Mouse (Mus musculus) intestine, embryonic 15.5 days (tissue): Measurements from ENCODE around the gene Asap3. TPM values are rescaled to one million over a fixed set of nuclear protein-coding genes. Genes with fewer than 3 reads are reported as not detected.

ENCODE experiments used
- ATAC-seq: fragments of 200-750 bp; cut with Nextera tagmentation; 2 replicates; pipeline ENCODE4 v1.8.0; 2017; ENCODE audit warnings: moderate TSS enrichment, moderate library complexity
- H3K27ac ChIP-seq: fragments of 300-500 bp; sonication (generic); 2 replicates; pipeline ENCODE4 v1.5.1; 2015; ENCODE audit warnings: mild to moderate bottlenecking, inconsistent platforms
- H3K27me3 ChIP-seq: fragments of 300-500 bp; sonication (generic); replicated peaks from 2 replicates; pipeline ENCODE4 v1.6.1; 2015; ENCODE audit warnings: inconsistent platforms
- H3K36me3 ChIP-seq: fragments of 300-500 bp; sonication (generic); 2 replicates; pipeline ENCODE4 v1.6.1; 2015; ENCODE audit warnings: inconsistent platforms
- H3K4me1 ChIP-seq: fragments of 300-500 bp; sonication (generic); replicated peaks from 2 replicates; pipeline ENCODE4 v1.6.1; 2015; ENCODE audit warnings: inconsistent platforms
- H3K4me2 ChIP-seq: fragments of 300-500 bp; sonication (generic); replicated peaks from 2 replicates; pipeline ENCODE4 v1.6.1; 2015; ENCODE audit warnings: mild to moderate bottlenecking, inconsistent platforms
- H3K4me3 ChIP-seq: fragments of 300-500 bp; sonication (generic); replicated peaks from 2 replicates; pipeline ENCODE4 v1.5.1; 2015; ENCODE audit warnings: inconsistent platforms
- H3K9ac ChIP-seq: fragments of 300-500 bp; sonication (generic); 2 replicates; pipeline ENCODE4 v1.6.1; 2015; ENCODE audit warnings: inconsistent platforms
- H3K9me3 ChIP-seq: fragments of 300-500 bp; sonication (generic); 2 replicates; pipeline ENCODE4 v1.6.1; 2016; ENCODE audit warnings: inconsistent platforms
- WGBS: fragments of 180-500 bp; shearing (Covaris S2); methylation state at CpG from one replicate; pipeline ENCODE4 v1.1.7; 2015; 5-methylcytosine and 5-hydroxymethylcytosine counted together
- polyA plus RNA-seq: library from polyadenylated mRNA; unstranded; fragments of >200 nt; fragmentation: Nextera tagmentation; extraction: Ambion mirVana; gene quantifications from 2 replicates; pipeline ENCODE4 v1.2.1, GENCODE M21; 2015

Asap3 gene
- polyA plus RNA-seq, 1 experiment from 2014 or later = 5.4 TPM

GRCm38 (mm10) chr4:136204775-136205174 is 1.4 kb upstream of the Asap3 start:
- peaks cover 17% of the 10 kb centered on the region for H3K4me1 ChIP-seq
- no peak overlapping the region for H3K9ac ChIP-seq
- H3K4me2 ChIP-seq = no peak overlapping the region
- H3K9me3 ChIP-seq = no peaks in the 10 kb centered on the region
- WGBS = 79% methylated on average over 2 of the region's 2 CpGs
- no peak for ATAC-seq
- H3K27me3 ChIP-seq = no peaks in the 10 kb centered on the region
- H3K4me3 ChIP-seq = no peak overlapping the region
- H3K27ac ChIP-seq = no peak overlapping the region
- no peaks in the 10 kb centered on the region for H3K36me3 ChIP-seq

GRCm38 (mm10) chr4:136206943-136207342 is 778 bp downstream of the Asap3 start:
- WGBS = 4% methylated on average over 6 of the region's 6 CpGs
- peak; percentile 9; the same call in 1 of the 2 replicates for ATAC-seq
- no peaks in the 10 kb centered on the region for H3K36me3 ChIP-seq

GRCm38 (mm10) chr4:136210931-136211330 is 4.8 kb downstream of the Asap3 start:
- Histone ChIP-seq H3K4me1 (peaks cover 24% of the 10 kb centered on the region), H3K9me3 (no peaks in the 10 kb centered on the region), H3K9ac (no peak overlapping the region), H3K36me3 (no peaks in the 10 kb centered on the region), H3K27me3 (no peaks in the 10 kb centered on the region), H3K4me2 (no peak overlapping the region), H3K27ac (no peak overlapping the region), H3K4me3 (no peak overlapping the region)
- WGBS = 78% methylated on average over 9 of the region's 9 CpGs
- ATAC-seq = no peak

More at GRCm38 (mm10) chr4:136206943-136207342, 778 bp downstream of the Asap3 start:
- H3K4me3 ChIP-seq = peak overlapping the region; percentile 63
- H3K27me3 ChIP-seq = no peaks in the 10 kb centered on the region
- H3K27ac ChIP-seq = peak overlapping the region; percentile 27; the same call in 1 of the 2 replicates
- no peaks in the 10 kb centered on the region for H3K9me3 ChIP-seq
- peak overlapping the region; percentile 66 for H3K9ac ChIP-seq
- peak overlapping the region; percentile 99 for H3K4me2 ChIP-seq
- H3K4me1 ChIP-seq = peaks cover 17% of the 10 kb centered on the region

- H3K36me3 ChIP-seq = no peaks in the 10 kb centered on the region
- H3K27ac ChIP-seq = no peak overlapping the region
- no peak overlapping the region for H3K9ac ChIP-seq
- no peak overlapping the region for H3K4me3 ChIP-seq
- no peak overlapping the region for H3K4me2 ChIP-seq
- WGBS = 52% methylated on average over 7 of the region's 7 CpGs
- H3K27me3 ChIP-seq = no peaks in the 10 kb centered on the region
- no peaks in the 10 kb centered on the region for H3K9me3 ChIP-seq
- ATAC-seq = peak; percentile 24; the same call in 1 of the 2 replicates
- peaks cover 25% of the 10 kb centered on the region for H3K4me1 ChIP-seq
Observed at GRCm38 (mm10) chr4:136213629-136214028, 7.5 kb downstream of the Asap3 start.

DNA sequence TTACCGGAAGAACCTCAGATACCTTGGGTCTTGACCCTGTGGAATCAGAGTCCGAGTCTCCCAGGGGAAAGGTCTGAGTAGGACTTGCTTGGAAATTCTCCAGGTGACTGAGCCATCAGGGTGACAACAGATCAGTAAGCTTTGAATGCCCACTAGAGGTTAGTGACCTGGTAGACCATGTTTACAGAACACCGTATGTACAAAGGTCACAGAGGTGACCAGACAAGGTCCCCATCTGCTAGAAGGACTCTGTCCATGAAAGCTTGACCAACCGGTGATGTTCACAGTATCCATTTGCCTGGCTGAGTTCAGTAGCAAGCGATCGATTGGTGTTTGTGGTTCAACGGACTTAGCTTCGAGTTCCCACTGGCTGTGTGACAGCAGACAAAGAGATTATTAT is 8.7 kb downstream of the Asap3 start:
- Histone ChIP-seq H3K9ac (no peak overlapping the region), H3K4me3 (no peak overlapping the region), H3K9me3 (no peaks in the 10 kb centered on the region), H3K4me1 (peaks cover 32% of the 10 kb centered on the region), H3K27me3 (no peaks in the 10 kb centered on the region), H3K36me3 (no peaks in the 10 kb centered on the region), H3K4me2 (no peak overlapping the region), H3K27ac (no peak overlapping the region)
- 78% methylated on average over 8 of the region's 8 CpGs for WGBS
- ATAC-seq = no peak

GRCm38 (mm10) chr4:136215576-136215975 is 9.4 kb downstream of the Asap3 start:
- no peaks in the 10 kb centered on the region for H3K36me3 ChIP-seq
- H3K4me1 ChIP-seq = peaks cover 39% of the 10 kb centered on the region
- H3K4me3 ChIP-seq = no peak overlapping the region
- WGBS = 80% methylated on average over 8 of the region's 8 CpGs
- H3K4me2 ChIP-seq = no peak overlapping the region
- no peak overlapping the region for H3K27ac ChIP-seq
- no peak overlapping the region for H3K9ac ChIP-seq
- ATAC-seq = no peak
- no peaks in the 10 kb centered on the region for H3K27me3 ChIP-seq
- H3K9me3 ChIP-seq = no peaks in the 10 kb centered on the region

- Histone ChIP-seq H3K27ac (no peak overlapping the region), H3K4me2 (no peak overlapping the region), H3K9me3 (no peaks in the 10 kb centered on the region), H3K9ac (no peak overlapping the region), H3K27me3 (no peaks in the 10 kb centered on the region), H3K36me3 (no peaks in the 10 kb centered on the region), H3K4me3 (no peak overlapping the region), H3K4me1 (peaks cover 40% of the 10 kb centered on the region)
- 43% methylated on average over 10 of the region's 10 CpGs for WGBS
- ATAC-seq = no peak
Observed at GRCm38 (mm10) chr4:136217063-136217462, 10.9 kb downstream of the Asap3 start.

DNA sequence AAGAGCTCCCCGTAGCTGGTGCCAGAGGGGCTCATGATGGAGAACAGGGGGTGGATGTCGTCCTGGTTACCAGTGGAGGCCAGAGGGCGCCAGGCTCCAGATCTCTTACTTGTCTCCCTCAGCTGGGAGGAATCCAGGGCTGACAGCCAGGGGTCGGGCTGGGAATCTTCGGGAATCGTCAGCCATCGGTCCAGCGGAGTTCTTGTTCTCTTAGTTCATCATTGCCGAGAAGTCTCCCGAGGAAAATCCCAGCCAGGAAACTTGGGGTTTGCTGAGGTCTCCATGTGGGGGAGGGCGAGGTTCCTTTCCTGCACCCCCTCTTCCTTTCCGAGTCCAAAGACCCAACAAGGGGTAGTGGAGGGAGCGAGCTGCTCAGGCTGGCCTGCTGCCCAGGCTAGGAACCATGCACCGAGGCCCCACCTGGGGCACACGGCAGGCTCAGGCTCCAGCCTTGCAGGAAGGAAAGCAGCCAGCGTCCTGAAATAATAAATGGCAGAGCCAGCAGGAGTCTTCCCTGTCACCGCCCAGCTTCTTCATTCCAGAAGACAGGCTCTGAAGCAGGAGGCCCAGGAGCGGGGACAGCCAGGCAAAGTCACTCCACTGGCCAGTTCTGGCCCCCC is 12.5 kb downstream of the Asap3 start:
- Histone ChIP-seq H3K9ac (peak overlapping the region; percentile 29; the same call in 1 of the 2 replicates), H3K27ac (peak overlapping the region; percentile 67), H3K4me3 (no peak overlapping the region; the same call in 1 of the 2 replicates), H3K9me3 (no peaks in the 10 kb centered on the region), H3K36me3 (no peaks in the 10 kb centered on the region), H3K4me2 (peak overlapping the region; percentile 48), H3K4me1 (peaks cover 37% of the 10 kb centered on the region), H3K27me3 (no peaks in the 10 kb centered on the region)
- 16% methylated on average over 18 of the region's 18 CpGs for WGBS
- ATAC-seq = peak; percentile 67

- Histone ChIP-seq H3K27ac (peak overlapping the region; percentile 48; the same call in 1 of the 2 replicates), H3K4me2 (peak overlapping the region; percentile 42), H3K9ac (no peak overlapping the region), H3K27me3 (no peaks in the 10 kb centered on the region), H3K36me3 (no peaks in the 10 kb centered on the region), H3K4me1 (peaks cover 36% of the 10 kb centered on the region), H3K9me3 (no peaks in the 10 kb centered on the region), H3K4me3 (0 out of 2 replicates have a peak overlapping the region, but pooled peaks have one; percentile 9)
- 17% methylated on average over 17 of the region's 17 CpGs for WGBS
- ATAC-seq = peak; percentile 35; the same call in 1 of the 2 replicates
Observed at GRCm38 (mm10) chr4:136220133-136220775, 14.1 kb downstream of the Asap3 start.

GRCm38 (mm10) chr4:136223549-136224239 is 17.5 kb downstream of the Asap3 start:
- no peaks in the 10 kb centered on the region for H3K9me3 ChIP-seq
- no peak overlapping the region for H3K4me2 ChIP-seq
- 72% methylated on average over 13 of the region's 13 CpGs for WGBS
- peaks cover 27% of the 10 kb centered on the region for H3K4me1 ChIP-seq
- no peaks in the 10 kb centered on the region for H3K36me3 ChIP-seq
- no peak for ATAC-seq
- H3K4me3 ChIP-seq = no peak overlapping the region
- H3K27me3 ChIP-seq = no peaks in the 10 kb centered on the region
- no peak overlapping the region for H3K27ac ChIP-seq
- H3K9ac ChIP-seq = no peak overlapping the region

DNA sequence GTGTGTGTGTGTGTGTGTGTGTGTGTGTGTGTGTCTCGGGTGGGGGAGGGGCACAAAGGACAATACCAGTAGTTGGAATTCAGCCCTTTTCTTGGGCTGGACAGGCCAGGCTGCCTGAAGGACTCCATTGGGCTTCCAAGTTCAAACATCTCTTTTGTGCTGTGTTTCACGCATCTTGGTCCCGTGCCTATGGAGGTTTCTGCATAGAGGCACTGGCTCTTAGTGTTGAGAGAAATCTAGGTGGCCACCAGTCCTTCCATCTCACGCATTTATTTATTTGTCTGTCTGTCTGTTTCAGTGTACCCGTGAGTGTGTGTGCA is 18.0 kb downstream of the Asap3 start:
- WGBS = 59% methylated on average over 5 of the region's 5 CpGs
- Histone ChIP-seq H3K27ac (no peak overlapping the region), H3K27me3 (no peaks in the 10 kb centered on the region), H3K4me1 (peaks cover 22% of the 10 kb centered on the region), H3K9ac (no peak overlapping the region), H3K4me2 (no peak overlapping the region), H3K36me3 (no peaks in the 10 kb centered on the region), H3K9me3 (no peaks in the 10 kb centered on the region), H3K4me3 (no peak overlapping the region)
- ATAC-seq = no peak

- peaks cover 18% of the 10 kb centered on the region for H3K4me1 ChIP-seq
- no peak overlapping the region for H3K4me2 ChIP-seq
- H3K27me3 ChIP-seq = no peaks in the 10 kb centered on the region
- H3K9me3 ChIP-seq = no peaks in the 10 kb centered on the region
- ATAC-seq = no peak
- 80% methylated on average over 23 of the region's 23 CpGs for WGBS
- no peak overlapping the region for H3K4me3 ChIP-seq
- H3K9ac ChIP-seq = no peak overlapping the region
- no peaks in the 10 kb centered on the region for H3K36me3 ChIP-seq
- H3K27ac ChIP-seq = no peak overlapping the region
Observed at GRCm38 (mm10) chr4:136224677-136225460, 18.7 kb downstream of the Asap3 start.
